Mouse (Mus musculus): Measurements from ENCODE around the gene Hddc3. TPM values are rescaled to one million over a fixed set of nuclear protein-coding genes. Genes with fewer than 3 reads are reported as not detected.
"Not testable (repeated sequence)": the region's sequence is repeated elsewhere in the genome, so short reads cannot be mapped to it uniquely, and the experiment has no call there.

The Hddc3 gene
- polyA plus RNA-seq, 1 experiment from 2014 or later = 21.2 TPM

GRCm38 (mm10) chr7:80387033-80387632, 44.2 kb downstream of the Hddc3 start:
- WGBS = 38% methylated on average over 17 of the region's 17 CpGs
- H3K9me3 ChIP-seq = no peaks in the 10 kb centered on the region
- peak overlapping the region; percentile 43 for H3K9ac ChIP-seq
- H3K4me3 ChIP-seq = peak overlapping the region; percentile 36
- H3K36me3 ChIP-seq = peaks cover 25% of the 10 kb centered on the region
- H3K4me1 ChIP-seq = peaks cover 20% of the 10 kb centered on the region
- H3K27ac ChIP-seq = peak overlapping the region; percentile 75
- H3K27me3 ChIP-seq = no peaks in the 10 kb centered on the region
- no peak for ATAC-seq (ENCODE audit: borderline replicate concordance, extremely low read depth, low FRiP score, low TSS enrichment)
- H3K4me2 ChIP-seq = peak overlapping the region; percentile 47

DNA sequence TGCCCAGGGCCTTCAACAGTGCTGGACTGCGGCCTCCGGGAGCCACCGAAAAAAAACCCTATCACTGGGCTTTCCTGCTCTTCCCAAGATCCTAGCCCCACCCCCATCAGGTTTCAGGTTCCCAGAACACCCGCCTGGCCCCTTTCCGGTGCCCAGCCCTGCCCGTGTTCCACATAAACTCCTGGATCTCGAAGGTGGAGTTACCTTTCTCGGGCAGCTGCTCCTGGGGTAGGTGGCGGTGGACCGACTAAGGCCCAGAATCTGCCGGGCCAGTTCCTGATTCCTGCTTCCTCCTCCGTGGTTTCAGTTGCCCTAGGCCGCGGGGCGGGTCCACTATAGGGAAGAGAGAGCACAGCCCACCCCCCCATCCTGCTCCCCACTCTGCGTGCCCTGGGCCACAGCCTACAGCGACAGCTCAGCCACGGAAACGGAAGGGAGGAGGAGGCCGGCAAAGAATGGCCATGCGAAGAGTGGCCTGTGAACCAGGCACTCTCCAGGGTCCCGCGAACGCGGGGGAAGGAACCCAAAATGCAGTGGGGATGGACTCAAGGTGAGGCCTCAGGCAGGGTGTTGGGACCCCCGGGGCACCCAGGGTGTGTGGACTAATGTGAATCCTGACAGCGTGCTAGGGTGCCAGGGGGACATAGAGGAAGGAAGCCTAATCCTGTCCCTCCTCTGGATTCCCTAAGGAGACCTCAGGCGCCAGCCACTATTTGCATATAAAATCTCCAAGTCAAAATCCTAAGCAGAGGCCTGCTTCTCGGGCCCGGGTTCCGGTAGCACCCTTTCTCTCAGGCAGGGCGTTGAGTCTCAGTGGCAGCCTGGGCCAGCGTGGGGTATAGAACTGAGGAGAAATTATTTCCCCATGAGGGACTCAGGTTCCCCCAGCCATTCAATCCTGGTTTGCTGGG, 45.0 kb downstream of the Hddc3 start, which contains the start of gene Fes:
Fes (minus strand) TSS at position 314 of the 911 bp plus-strand sequence.
- peak within 1 kb of the TSS; percentile 75 for H3K27ac ChIP-seq
- peak within 1 kb of the TSS; percentile 36 for H3K4me3 ChIP-seq
- H3K9me3 ChIP-seq = no peaks in the 10 kb centered on the region
- ATAC-seq (ENCODE audit: borderline replicate concordance, extremely low read depth, low FRiP score, low TSS enrichment) = peak; percentile 33; the same call in 1 of the 2 replicates
- H3K4me2 ChIP-seq = peak within 1 kb of the TSS; percentile 47
- peaks cover 33% of the 10 kb centered on the region for H3K36me3 ChIP-seq
- 19% methylated on average over 33 of the region's 33 CpGs for WGBS
- H3K4me1 ChIP-seq = peaks cover 20% of the 10 kb centered on the region
- peak within 1 kb of the TSS; percentile 43 for H3K9ac ChIP-seq
- no peaks in the 10 kb centered on the region for H3K27me3 ChIP-seq

DNA sequence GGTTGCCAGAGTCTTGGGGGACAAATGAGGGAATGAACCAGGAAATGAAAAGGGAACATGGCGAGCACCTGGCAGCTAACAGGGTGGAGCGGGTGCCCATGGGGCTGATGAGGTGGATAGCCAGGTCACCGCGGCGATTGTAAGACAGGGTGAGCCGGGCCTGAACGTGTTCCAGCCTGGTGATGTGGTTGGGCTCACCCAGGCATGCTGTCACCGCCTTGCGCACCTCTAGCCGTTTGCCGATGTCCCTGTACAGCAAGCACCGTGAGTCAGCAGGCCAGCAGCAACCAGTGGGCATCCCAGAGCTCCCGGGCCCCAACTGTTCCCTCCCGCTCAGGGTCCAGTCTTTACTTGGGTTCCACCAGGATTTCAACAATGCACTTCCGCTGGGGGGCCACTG, 49.2 kb downstream of the Hddc3 start:
- WGBS = 88% methylated on average over 15 of the region's 15 CpGs

DNA sequence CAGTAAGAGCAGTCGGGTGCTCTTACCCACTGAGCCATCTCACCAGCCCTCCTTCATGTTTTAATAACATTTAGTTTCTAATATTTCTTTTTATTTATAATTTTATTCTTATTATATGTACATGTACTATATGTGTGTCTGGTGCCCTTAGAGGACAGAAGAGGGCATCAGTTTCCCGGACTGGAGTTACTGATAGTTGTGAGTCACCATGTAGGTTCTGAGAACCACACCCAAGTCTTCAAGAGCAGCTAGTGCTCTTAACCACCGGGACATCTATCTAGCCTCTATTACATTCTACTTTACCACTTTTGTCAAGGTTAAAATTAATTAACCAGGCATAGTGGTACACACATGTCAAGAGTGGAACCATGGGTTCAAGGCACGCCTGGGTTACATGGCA, 51.7 kb downstream of the Hddc3 start:
- Histone ChIP-seq H3K9ac (no peak overlapping the region), H3K27ac (no peak overlapping the region), H3K4me3 (no peak overlapping the region), H3K36me3 (peaks cover 78% of the 10 kb centered on the region), H3K9me3 (no peaks in the 10 kb centered on the region), H3K27me3 (no peaks in the 10 kb centered on the region), H3K4me1 (peaks cover 8% of the 10 kb centered on the region; the same call in 1 of the 2 replicates), H3K4me2 (no peak overlapping the region)
- 85% methylated on average over 4 of the region's 4 CpGs for WGBS
- ATAC-seq (ENCODE audit: borderline replicate concordance, extremely low read depth, low FRiP score, low TSS enrichment) = no peak

More for the DNA sequence above, 49.2 kb downstream of the Hddc3 start:
- Histone ChIP-seq H3K27ac (no peak overlapping the region), H3K27me3 (no peaks in the 10 kb centered on the region), H3K4me1 (peaks cover 12% of the 10 kb centered on the region), H3K9ac (no peak overlapping the region), H3K9me3 (no peaks in the 10 kb centered on the region), H3K36me3 (peaks cover 69% of the 10 kb centered on the region), H3K4me2 (no peak overlapping the region), H3K4me3 (no peak overlapping the region)
- ATAC-seq (ENCODE audit: borderline replicate concordance, extremely low read depth, low FRiP score, low TSS enrichment) = no peak

GRCm38 (mm10) chr7:80396427-80396826, 53.5 kb downstream of the Hddc3 start:
- peaks cover 26% of the 10 kb centered on the region for H3K4me1 ChIP-seq
- H3K9me3 ChIP-seq; H3K4me2 ChIP-seq; H3K27me3 ChIP-seq; ATAC-seq (ENCODE audit: borderline replicate concordance, extremely low read depth, low FRiP score, low TSS enrichment); H3K27ac ChIP-seq; H3K9ac ChIP-seq; H3K4me3 ChIP-seq: not testable (repeated sequence)
- WGBS = 89% methylated on average over 4 of the region's 4 CpGs
- peaks cover 60% of the 10 kb centered on the region for H3K36me3 ChIP-seq

- ATAC-seq (ENCODE audit: borderline replicate concordance, extremely low read depth, low FRiP score, low TSS enrichment) = no peak
- Histone ChIP-seq H3K27ac (no peak overlapping the region), H3K4me3 (no peak overlapping the region), H3K36me3 (peaks cover 45% of the 10 kb centered on the region), H3K9ac (no peak overlapping the region), H3K4me1 (peaks cover 31% of the 10 kb centered on the region), H3K9me3 (no peaks in the 10 kb centered on the region), H3K27me3 (no peaks in the 10 kb centered on the region), H3K4me2 (no peak overlapping the region)
- WGBS = 87% methylated on average over 9 of the region's 9 CpGs
Observed at GRCm38 (mm10) chr7:80397986-80398385, 55.1 kb downstream of the Hddc3 start.

DNA sequence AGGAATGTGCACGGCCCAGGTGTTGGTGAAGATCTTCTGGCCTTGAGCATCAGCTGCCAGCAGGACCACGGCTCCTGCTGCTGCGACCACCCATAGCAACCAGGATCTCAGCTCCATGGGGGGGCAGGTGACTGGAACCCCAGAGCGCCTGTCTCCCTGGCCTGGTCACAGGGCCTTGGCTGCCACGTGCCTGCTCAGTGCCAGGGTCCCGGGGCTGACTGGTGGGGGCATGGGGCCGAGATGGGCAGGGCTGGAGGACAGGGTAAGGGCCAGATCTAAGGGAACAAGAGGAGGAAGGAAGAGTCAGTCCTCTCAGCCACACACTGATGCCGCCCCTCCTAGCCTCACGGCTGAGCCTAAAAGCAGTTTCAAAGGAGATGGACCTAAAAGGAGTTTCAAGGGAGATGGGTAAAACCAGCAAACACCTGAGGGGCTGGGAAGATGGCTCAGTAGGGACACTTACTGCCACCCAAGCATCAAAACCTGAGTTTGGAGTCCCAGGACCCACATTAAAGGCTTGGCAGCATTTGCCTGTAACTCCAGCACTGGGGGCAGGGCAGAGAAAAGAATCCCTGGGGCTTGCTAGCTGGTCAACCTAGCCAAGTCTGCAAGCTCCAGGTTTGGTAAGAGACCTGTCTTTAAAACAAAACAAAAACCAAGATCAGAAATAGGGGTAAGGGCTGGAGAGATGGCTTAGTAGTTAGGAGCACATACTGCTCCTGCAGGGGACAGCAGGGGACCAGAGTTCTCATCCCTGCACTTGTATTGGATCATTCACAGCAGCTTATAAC, 55.9 kb downstream of the Hddc3 start:
- no peak overlapping the region for H3K4me2 ChIP-seq
- H3K4me3 ChIP-seq = no peak overlapping the region
- H3K36me3 ChIP-seq = peaks cover 36% of the 10 kb centered on the region
- no peak overlapping the region for H3K27ac ChIP-seq
- no peak overlapping the region for H3K9ac ChIP-seq
- 66% methylated on average over 9 of the region's 9 CpGs for WGBS
- H3K9me3 ChIP-seq = no peaks in the 10 kb centered on the region
- H3K27me3 ChIP-seq = no peaks in the 10 kb centered on the region
- H3K4me1 ChIP-seq = peaks cover 39% of the 10 kb centered on the region
- no peak for ATAC-seq (ENCODE audit: borderline replicate concordance, extremely low read depth, low FRiP score, low TSS enrichment)

DNA sequence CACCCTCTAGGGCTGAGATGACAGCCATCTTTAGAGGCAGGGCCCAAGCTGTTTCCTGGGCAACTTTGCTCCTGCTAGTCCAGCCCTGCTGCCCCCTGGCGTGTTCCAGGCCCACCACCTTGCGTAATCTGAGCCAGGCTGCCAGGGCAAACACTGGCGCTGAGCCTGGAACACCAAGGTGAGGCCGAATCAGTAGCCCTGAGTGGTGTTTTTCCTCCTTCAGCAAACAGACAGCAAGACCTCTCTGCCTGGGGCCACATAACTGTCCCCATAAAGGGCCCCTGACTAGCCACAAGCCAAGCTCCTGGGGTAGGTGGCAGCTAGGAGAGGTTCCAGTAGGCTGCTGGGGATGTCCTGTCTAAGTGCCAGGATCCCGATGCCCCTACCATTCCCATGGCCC, 57.2 kb downstream of the Hddc3 start:
- peak overlapping the region; percentile 87; the same call in 1 of the 2 replicates for H3K4me2 ChIP-seq
- H3K27ac ChIP-seq = 0 out of 2 replicates have a peak overlapping the region, but pooled peaks have one; percentile 2
- WGBS = 48% methylated on average over 5 of the region's 5 CpGs
- no peak for ATAC-seq (ENCODE audit: borderline replicate concordance, extremely low read depth, low FRiP score, low TSS enrichment)
- H3K27me3 ChIP-seq = no peaks in the 10 kb centered on the region
- H3K4me1 ChIP-seq = peaks cover 48% of the 10 kb centered on the region
- H3K4me3 ChIP-seq = no peak overlapping the region
- peaks cover 27% of the 10 kb centered on the region for H3K36me3 ChIP-seq
- H3K9ac ChIP-seq = no peak overlapping the region
- no peaks in the 10 kb centered on the region for H3K9me3 ChIP-seq

Other genes starting within 250 kb of the Hddc3 start
- gene Idh2, start 227.7 kb upstream of the Hddc3 start, polyA plus RNA-seq (2015; fragmentation: Nextera tagmentation; extraction: Ambion mirVana) = 690 and 692 TPM in 2 replicates
- gene Sema4b, start 156.3 kb upstream of the Hddc3 start, polyA plus RNA-seq (2015; fragmentation: Nextera tagmentation; extraction: Ambion mirVana) = 13.7 and 14.9 TPM in 2 replicates
- gene Cib1, start 110.3 kb upstream of the Hddc3 start, polyA plus RNA-seq (2015; fragmentation: Nextera tagmentation; extraction: Ambion mirVana) = 79.1 and 90.8 TPM in 2 replicates
- 3.0 and 4.0 TPM in 2 replicates for gene Gdpgp1, start 110.2 kb upstream of the Hddc3 start, polyA plus RNA-seq (2015; fragmentation: Nextera tagmentation; extraction: Ambion mirVana)
- gene Ttll13, start 96.7 kb upstream of the Hddc3 start, polyA plus RNA-seq (2015; fragmentation: Nextera tagmentation; extraction: Ambion mirVana) = 0.73 and 0.93 TPM in 2 replicates
- gene Ngrn, start 81.9 kb upstream of the Hddc3 start, polyA plus RNA-seq (2015; fragmentation: Nextera tagmentation; extraction: Ambion mirVana) = 44.6 and 45.7 TPM in 2 replicates
- 9.5 and 11.1 TPM in 2 replicates for gene Vps33b, start 73.5 kb upstream of the Hddc3 start, polyA plus RNA-seq (2015; fragmentation: Nextera tagmentation; extraction: Ambion mirVana)
- gene Prc1, start 48.7 kb upstream of the Hddc3 start, polyA plus RNA-seq (2015; fragmentation: Nextera tagmentation; extraction: Ambion mirVana) = 170 and 177 TPM in 2 replicates
- gene Rccd1, start 18.6 kb upstream of the Hddc3 start, polyA plus RNA-seq (2015; fragmentation: Nextera tagmentation; extraction: Ambion mirVana) = 6.6 and 10.2 TPM in 2 replicates
- gene Unc45a, start 2.1 kb upstream of the Hddc3 start, polyA plus RNA-seq (2015; fragmentation: Nextera tagmentation; extraction: Ambion mirVana) = 36.8 and 42.2 TPM in 2 replicates
- gene Man2a2, start 28.3 kb downstream of the Hddc3 start, polyA plus RNA-seq (2015; fragmentation: Nextera tagmentation; extraction: Ambion mirVana) = 18.4 and 22.3 TPM in 2 replicates
- gene Fes, start 44.8 kb downstream of the Hddc3 start, polyA plus RNA-seq (2015; fragmentation: Nextera tagmentation; extraction: Ambion mirVana) = 15.2 and 17.8 TPM in 2 replicates
- gene Furin, start 62.3 kb downstream of the Hddc3 start, polyA plus RNA-seq (2015; fragmentation: Nextera tagmentation; extraction: Ambion mirVana) = 16.3 and 16.7 TPM in 2 replicates
- gene Blm, start 192.0 kb downstream of the Hddc3 start, polyA plus RNA-seq (2015; fragmentation: Nextera tagmentation; extraction: Ambion mirVana) = 28.0 and 29.6 TPM in 2 replicates

Measured in lung, embryonic 15.5 days (tissue).